Mouse (Mus musculus): ENCODE measurements around the gene A930009A15Rik.

- TF ChIP-seq POLR2A (IDR thresholded peaks at IDR 0.05; ENCODE audit: borderline replicate concordance, control insufficient read depth, low read depth, low read length) (no peak), CTCF (IDR thresholded peaks at IDR 0.05; ENCODE audit: control insufficient read depth, insufficient read depth, low read length) (no peak)
Measured at GRCm38 (mm10) chr10:115569712-115570491, at the start of gene A930009A15Rik.
